In genomic region chr15:95838171-95839020, GRCm38 (mm10) we compare ENCODE assay signal across 10 mouse cellular contexts. TPM values are rescaled to one million over a fixed set of nuclear protein-coding genes. Genes with fewer than 3 reads are reported as not detected.
DNase-seq lines count a peak whose midpoint lies in the region; ATAC-seq lines count a peak whose summit lies in the region.
"Had no signal": no experiment of that assay in that cellular context is flagged by ENCODE, and none has a peak within 500 bp of the region (broad histone marks: within the 10 kb centered on the region; RNA-seq: fewer than 3 reads in every experiment).

No protein-coding gene starts in this region.

- H3K27ac ChIP-seq in limb, embryonic 15.5 days: peak overlapping the region; percentile 27; the same call in 1 of the 2 replicates
- no peak overlapping the region for H3K27ac ChIP-seq in limb, embryonic 10.5 days
- 0 out of 2 replicates have a peak overlapping the region, but pooled peaks have one; percentile 4 for H3K27ac ChIP-seq in embryonic facial prominence, embryonic 14.5 days (replicated peaks; ENCODE audit: low read depth, low read length)
- no peak overlapping the region for H3K27ac ChIP-seq in hindbrain, embryonic 10.5 days
- H3K27ac ChIP-seq: forebrain, embryonic 12.5 days; limb, embryonic 13.5 days had no signal

- no peak overlapping the region for H3K9ac ChIP-seq in limb, embryonic 15.5 days
- H3K9ac ChIP-seq in embryonic facial prominence, embryonic 14.5 days (ENCODE audit: low read depth, low read length): no peak overlapping the region
- H3K9ac ChIP-seq: forebrain, embryonic 12.5 days; limb, embryonic 13.5 days had no signal

- no peaks in the 10 kb centered on the region for H3K36me3 ChIP-seq in limb, embryonic 15.5 days
- 0 out of 2 replicates have a peak, but pooled peaks cover 2% of the 10 kb centered on the region for H3K36me3 ChIP-seq in limb, embryonic 10.5 days
- H3K36me3 ChIP-seq in embryonic facial prominence, embryonic 14.5 days (ENCODE audit: control insufficient read depth, insufficient read depth, low read length): no peaks in the 10 kb centered on the region
- H3K36me3 ChIP-seq in hindbrain, embryonic 10.5 days: no peaks in the 10 kb centered on the region
- H3K36me3 ChIP-seq: forebrain, embryonic 12.5 days; limb, embryonic 13.5 days had no signal

- H3K9me3 ChIP-seq in limb, embryonic 15.5 days: no peaks in the 10 kb centered on the region
- H3K9me3 ChIP-seq in limb, embryonic 10.5 days (replicated peaks): no peaks in the 10 kb centered on the region
- H3K9me3 ChIP-seq in embryonic facial prominence, embryonic 14.5 days (ENCODE audit: control insufficient read depth, low read length): no peaks in the 10 kb centered on the region
- H3K9me3 ChIP-seq in hindbrain, embryonic 10.5 days: no peaks in the 10 kb centered on the region
- H3K9me3 ChIP-seq: forebrain, embryonic 12.5 days; limb, embryonic 13.5 days had no signal

- H3K4me3 ChIP-seq in limb, embryonic 15.5 days: no peak overlapping the region
- no peak overlapping the region for H3K4me3 ChIP-seq in limb, embryonic 10.5 days
- no peak overlapping the region for H3K4me3 ChIP-seq in embryonic facial prominence, embryonic 14.5 days (ENCODE audit: low read depth, low read length)
- no peak overlapping the region for H3K4me3 ChIP-seq in hindbrain, embryonic 10.5 days
- H3K4me3 ChIP-seq: forebrain, embryonic 12.5 days; limb, embryonic 13.5 days had no signal

- no peak for DNase-seq in limb, embryonic 10.5 days (ENCODE audit: low spot score)
- DNase-seq in embryonic facial prominence, embryonic 14.5 days (ENCODE audit: low spot score): peak; percentile 40
- peak; percentile 70 for DNase-seq in kidney, postnatal 10 days
- DNase-seq in skeletal muscle tissue, adult 2 months (ENCODE audit: low read depth, low spot score): peak; percentile 45
- no peak for DNase-seq in thymus, postnatal 10 days (ENCODE audit: low spot score in 2 of 2)
- DNase-seq in urinary bladder, adult 2 months (ENCODE audit: low spot score): no peak
- no peak for DNase-seq in hindbrain, embryonic 10.5 days (ENCODE audit: low spot score)

- WGBS in limb, embryonic 15.5 days: 56% methylated on average over 11 of the region's 11 CpGs
- 86% methylated on average over 11 of the region's 11 CpGs for WGBS in limb, embryonic 10.5 days
- 51% methylated on average over 11 of the region's 11 CpGs for WGBS in embryonic facial prominence, embryonic 14.5 days
- 74% methylated on average over 11 of the region's 11 CpGs for WGBS in hindbrain, embryonic 10.5 days

- no peak for ATAC-seq in limb, embryonic 15.5 days (ENCODE audit: insufficient number of reproducible peaks, low FRiP score, low TSS enrichment, low read depth)
- 0 out of 2 replicates have a peak, but pooled peaks have one; percentile 15 for ATAC-seq in embryonic facial prominence, embryonic 14.5 days (ENCODE audit: low read depth)

- no peak overlapping the region for H3K4me2 ChIP-seq in limb, embryonic 15.5 days
- no peak overlapping the region for H3K4me2 ChIP-seq in embryonic facial prominence, embryonic 14.5 days (ENCODE audit: low read depth, low read length)
- H3K4me2 ChIP-seq: forebrain, embryonic 12.5 days; limb, embryonic 13.5 days had no signal

- H3K4me1 ChIP-seq in limb, embryonic 15.5 days: peaks cover 38% of the 10 kb centered on the region
- peaks cover 30% of the 10 kb centered on the region for H3K4me1 ChIP-seq in limb, embryonic 10.5 days
- H3K4me1 ChIP-seq in embryonic facial prominence, embryonic 14.5 days (ENCODE audit: control insufficient read depth, insufficient read depth, low read length): peaks cover 34% of the 10 kb centered on the region
- H3K4me1 ChIP-seq in hindbrain, embryonic 10.5 days (replicated peaks): peaks cover 41% of the 10 kb centered on the region

- no peaks in the 10 kb centered on the region for H3K27me3 ChIP-seq in limb, embryonic 15.5 days
- H3K27me3 ChIP-seq in limb, embryonic 10.5 days (ENCODE audit: low read depth, poor library complexity, severe bottlenecking): no peaks in the 10 kb centered on the region
- no peaks in the 10 kb centered on the region for H3K27me3 ChIP-seq in embryonic facial prominence, embryonic 14.5 days (replicated peaks; ENCODE audit: control insufficient read depth, insufficient read depth, low read length)
- H3K27me3 ChIP-seq in hindbrain, embryonic 10.5 days (ENCODE audit: insufficient read depth, poor library complexity, severe bottlenecking): no peaks in the 10 kb centered on the region
- H3K27me3 ChIP-seq: forebrain, embryonic 12.5 days; limb, embryonic 13.5 days had no signal

RNA-seq across cellular contexts. Expression of gene Ano6, which starts 47.8 kb away (rescaled TPM):
- polyA plus RNA-seq in limb, embryonic 15.5 days (2015; fragmentation: Nextera tagmentation; extraction: Ambion mirVana): 50.3 and 51.6 TPM in 2 replicates
- 33.5 and 44.6 TPM in 2 replicates for polyA plus RNA-seq in limb, embryonic 10.5 days (2016; fragmentation: Nextera tagmentation; extraction: Ambion mirVana)
- polyA plus RNA-seq in embryonic facial prominence, embryonic 14.5 days (2014; fragmentation: Nextera tagmentation; extraction: Ambion mirVana): 57.3 and 59.5 TPM in 2 replicates
- polyA plus RNA-seq in urinary bladder, adult 2 months (2012; rRNA removed): 53.9 and 66.4 TPM in 2 replicates
- 31.1 and 31.5 TPM in 2 replicates for polyA plus RNA-seq in hindbrain, embryonic 10.5 days (2016; fragmentation: Nextera tagmentation; extraction: Ambion mirVana)

Comparison
In these comparisons a context has a peak if more than half of its experiments do, and no peak if none do; other contexts are left out.
1. H3K27ac ChIP-seq: peak in limb, embryonic 15.5 days (single experiment) and embryonic facial prominence, embryonic 14.5 days (single experiment); none in limb, embryonic 10.5 days (single experiment) and hindbrain, embryonic 10.5 days (single experiment).
2. DNase-seq: peak in embryonic facial prominence, embryonic 14.5 days (single experiment), kidney, postnatal 10 days (single experiment) and skeletal muscle tissue, adult 2 months (single experiment); none in limb, embryonic 10.5 days (single experiment), thymus, postnatal 10 days (0 of 2), urinary bladder, adult 2 months (single experiment) and hindbrain, embryonic 10.5 days (single experiment).